Mouse (Mus musculus): ENCODE results near the gene Sec61a2. TPM values are rescaled to one million over a fixed set of nuclear protein-coding genes. Genes with fewer than 3 reads are reported as not detected.

Sec61a2 gene
- polyA plus RNA-seq, 1 experiment = 10.7 TPM

DNA sequence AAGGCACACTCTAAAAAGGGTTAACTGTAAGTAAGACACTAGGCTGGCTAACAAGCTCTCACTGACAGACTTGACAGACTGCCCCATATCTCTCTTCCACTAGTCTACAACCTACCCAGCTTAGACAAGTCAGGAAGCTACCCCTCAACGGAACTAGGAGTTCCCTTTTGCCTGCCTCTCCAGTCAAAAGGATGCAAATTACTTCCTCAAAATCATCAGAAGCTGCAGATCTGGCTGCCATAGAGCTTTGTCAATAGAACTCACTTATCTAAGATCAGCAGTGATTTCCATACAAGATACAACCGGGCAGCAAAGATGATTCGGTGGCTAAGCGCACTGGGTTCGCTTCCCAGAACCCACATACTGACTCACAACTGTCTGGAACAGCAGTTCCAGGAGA lies 70.5 kb downstream of the Sec61a2 start:
- 70% methylated on average over 5 of the region's 5 CpGs for WGBS
- peaks cover 32% of the 10 kb centered on the region for H3K36me3 ChIP-seq (ENCODE audit: control insufficient read depth, insufficient read depth, low read length)
- no peak for TF ChIP-seq CTCF (IDR thresholded peaks at IDR 0.05; ENCODE audit: extremely low read depth, insufficient read length, insufficient replicate concordance, low read depth, low read length)
- TF ChIP-seq POLR2A (IDR thresholded peaks at IDR 0.05; ENCODE audit: low read depth, low read length) = no peak
- no peak overlapping the region for H3K27ac ChIP-seq (ENCODE audit: insufficient read depth, low read depth, low read length)
- no peaks in the 10 kb centered on the region for H3K4me1 ChIP-seq (ENCODE audit: control insufficient read depth, insufficient read depth, insufficient read length, low read length)
- no peaks in the 10 kb centered on the region for H3K27me3 ChIP-seq (ENCODE audit: control insufficient read depth, insufficient read depth, low read length)
- no peak overlapping the region for H3K4me3 ChIP-seq (ENCODE audit: low read depth, low read length)

DNA sequence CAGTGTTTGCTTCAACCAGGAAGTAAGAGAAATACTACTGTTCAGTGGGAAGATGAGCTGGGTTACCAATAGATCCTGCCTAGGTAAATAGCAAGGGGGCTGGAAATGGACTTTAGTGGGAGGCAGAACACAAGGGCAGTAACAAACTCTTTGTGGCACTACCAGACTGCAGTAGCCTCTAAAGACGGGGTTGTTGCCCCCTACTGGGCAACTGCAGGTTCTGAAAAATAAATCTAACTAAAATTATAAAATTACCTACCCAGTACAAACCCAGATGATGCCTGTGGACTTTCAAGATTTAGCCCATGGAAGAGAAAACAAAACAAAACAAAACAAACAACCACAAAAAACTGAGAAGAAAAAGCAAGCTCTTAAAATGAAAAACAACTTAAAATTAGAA lies 71.0 kb downstream of the Sec61a2 start:
- WGBS = 22% methylated on average over 1 of the region's 1 CpGs
- H3K4me1 ChIP-seq (ENCODE audit: control insufficient read depth, insufficient read depth, insufficient read length, low read length) = no peaks in the 10 kb centered on the region
- H3K27ac ChIP-seq (ENCODE audit: insufficient read depth, low read depth, low read length) = no peak overlapping the region
- TF ChIP-seq POLR2A (IDR thresholded peaks at IDR 0.05; ENCODE audit: low read depth, low read length) (no peak), CTCF (IDR thresholded peaks at IDR 0.05; ENCODE audit: extremely low read depth, insufficient read length, insufficient replicate concordance, low read depth, low read length) (peak; percentile 35; the same call in 1 of the 2 replicates)
- H3K27me3 ChIP-seq (ENCODE audit: control insufficient read depth, insufficient read depth, low read length) = no peaks in the 10 kb centered on the region
- H3K4me3 ChIP-seq (ENCODE audit: low read depth, low read length) = no peak overlapping the region
- peaks cover 35% of the 10 kb centered on the region for H3K36me3 ChIP-seq (ENCODE audit: control insufficient read depth, insufficient read depth, low read length)

- H3K27me3 ChIP-seq (ENCODE audit: control insufficient read depth, insufficient read depth, low read length) = no peaks in the 10 kb centered on the region
- H3K4me1 ChIP-seq (ENCODE audit: control insufficient read depth, insufficient read depth, insufficient read length, low read length) = no peaks in the 10 kb centered on the region
- TF ChIP-seq CTCF (IDR thresholded peaks at IDR 0.05; ENCODE audit: extremely low read depth, insufficient read length, insufficient replicate concordance, low read depth, low read length) (no peak), POLR2A (IDR thresholded peaks at IDR 0.05; ENCODE audit: low read depth, low read length) (no peak)
- WGBS = 94% methylated on average over 6 of the region's 6 CpGs
- H3K4me3 ChIP-seq (ENCODE audit: low read depth, low read length) = no peak overlapping the region
- no peak overlapping the region for H3K27ac ChIP-seq (ENCODE audit: insufficient read depth, low read depth, low read length)
- H3K36me3 ChIP-seq (ENCODE audit: control insufficient read depth, insufficient read depth, low read length) = peaks cover 43% of the 10 kb centered on the region
Measured at GRCm38 (mm10) chr2:5822449-5822848, 72.8 kb downstream of the Sec61a2 start.

DNA sequence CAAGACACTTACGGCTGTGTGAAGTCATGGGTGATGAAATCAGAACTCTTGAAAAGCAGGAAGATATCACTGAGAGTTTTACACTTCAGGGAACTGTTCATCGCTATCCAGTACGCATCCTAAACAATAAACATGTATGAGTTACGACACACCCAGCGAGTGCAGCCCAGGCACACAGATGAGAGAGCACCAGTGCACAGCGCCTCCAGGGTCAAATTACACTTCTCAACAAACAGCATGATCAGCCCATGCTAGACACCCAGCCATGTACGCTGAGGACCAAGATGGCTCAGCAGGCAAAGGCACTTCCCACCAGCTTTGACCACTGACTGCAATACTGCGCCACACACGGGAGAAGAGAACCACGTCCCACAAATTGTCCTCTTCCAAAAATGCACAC lies 74.0 kb downstream of the Sec61a2 start:
- Histone ChIP-seq H3K36me3 (ENCODE audit: control insufficient read depth, insufficient read depth, low read length) (peaks cover 43% of the 10 kb centered on the region), H3K27me3 (ENCODE audit: control insufficient read depth, insufficient read depth, low read length) (no peaks in the 10 kb centered on the region), H3K27ac (ENCODE audit: insufficient read depth, low read depth, low read length) (no peak overlapping the region), H3K4me1 (ENCODE audit: control insufficient read depth, insufficient read depth, insufficient read length, low read length) (no peaks in the 10 kb centered on the region), H3K4me3 (ENCODE audit: low read depth, low read length) (no peak overlapping the region)
- WGBS = 89% methylated on average over 10 of the region's 10 CpGs
- TF ChIP-seq POLR2A (IDR thresholded peaks at IDR 0.05; ENCODE audit: low read depth, low read length) = no peak
- TF ChIP-seq CTCF (IDR thresholded peaks at IDR 0.05; ENCODE audit: extremely low read depth, insufficient read length, insufficient replicate concordance, low read depth, low read length) = no peak

Other genes starting within 250 kb of the Sec61a2 start
- gene Camk1d, start 180.9 kb downstream of the Sec61a2 start, polyA plus RNA-seq (2012; rRNA removed) = 4.8 and 14.3 TPM in 2 replicates
- 5.3 and 9.4 TPM in 2 replicates for gene Nudt5, start 50.4 kb downstream of the Sec61a2 start, polyA plus RNA-seq (2012; rRNA removed)
- 21.4 and 39.4 TPM in 2 replicates for gene Cdc123, start 50.3 kb downstream of the Sec61a2 start, polyA plus RNA-seq (2012; rRNA removed)
- 0.93 and 1.5 TPM in 2 replicates for gene Gm13199, start 32.5 kb downstream of the Sec61a2 start, polyA plus RNA-seq (2012; rRNA removed)
- 0.13 and 0.83 TPM in 2 replicates for gene Dhtkd1, start 47.4 kb upstream of the Sec61a2 start, polyA plus RNA-seq (2012; rRNA removed)
- gene Upf2, start 56.0 kb upstream of the Sec61a2 start, polyA plus RNA-seq (2012; rRNA removed) = 0.57 and 1.2 TPM in 2 replicates
- 9.3 and 11.8 TPM in 2 replicates for gene Proser2, start 234.8 kb upstream of the Sec61a2 start, polyA plus RNA-seq (2012; rRNA removed)